Mouse (Mus musculus): ENCODE results near the gene Rps17. TPM values are rescaled to one million over a fixed set of nuclear protein-coding genes. Genes with fewer than 3 reads are reported as not detected.

Rps17 gene
- polyA plus RNA-seq, 1 experiment from 2014 or later = 1,215 TPM

DNA sequence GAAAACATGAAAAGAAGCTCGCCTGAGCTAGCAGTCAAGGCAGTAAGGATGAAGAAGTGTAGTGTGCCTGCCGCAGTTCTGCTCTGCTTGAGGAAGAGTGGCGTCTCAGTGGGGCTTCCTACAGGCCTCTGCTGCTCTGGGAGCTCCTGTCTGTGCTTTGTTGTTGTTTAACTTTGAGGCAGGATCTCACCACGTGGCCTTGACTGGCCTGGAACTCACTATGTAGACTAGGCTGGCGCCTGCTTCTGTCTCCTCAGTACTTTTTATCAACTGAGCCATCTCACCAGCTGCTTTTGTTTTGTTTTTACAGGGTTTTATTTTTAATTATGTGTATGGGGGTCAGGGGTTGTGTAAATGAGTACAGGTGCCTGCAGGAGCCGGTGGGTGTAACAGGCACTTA lies 46.8 kb downstream of the Rps17 start:
- Histone ChIP-seq H3K27me3 (ENCODE audit: control insufficient read depth, insufficient read depth, low read depth, low read length) (no peaks in the 10 kb centered on the region), H3K4me3 (ENCODE audit: low read length) (no peak overlapping the region), H3K4me1 (replicated peaks; ENCODE audit: control insufficient read depth, insufficient read depth, low read length) (0 out of 2 replicates have a peak, but pooled peaks cover 2% of the 10 kb centered on the region), H3K4me2 (ENCODE audit: low read depth, low read length) (no peak overlapping the region), H3K9ac (ENCODE audit: low read length) (no peak overlapping the region), H3K9me3 (ENCODE audit: control insufficient read depth, low read length) (no peaks in the 10 kb centered on the region), H3K36me3 (ENCODE audit: control insufficient read depth, insufficient read depth, low read length) (no peaks in the 10 kb centered on the region), H3K27ac (ENCODE audit: low read length) (no peak overlapping the region)
- ATAC-seq (ENCODE audit: low read depth) = no peak
- WGBS = 29% methylated on average over 6 of the region's 6 CpGs

DNA sequence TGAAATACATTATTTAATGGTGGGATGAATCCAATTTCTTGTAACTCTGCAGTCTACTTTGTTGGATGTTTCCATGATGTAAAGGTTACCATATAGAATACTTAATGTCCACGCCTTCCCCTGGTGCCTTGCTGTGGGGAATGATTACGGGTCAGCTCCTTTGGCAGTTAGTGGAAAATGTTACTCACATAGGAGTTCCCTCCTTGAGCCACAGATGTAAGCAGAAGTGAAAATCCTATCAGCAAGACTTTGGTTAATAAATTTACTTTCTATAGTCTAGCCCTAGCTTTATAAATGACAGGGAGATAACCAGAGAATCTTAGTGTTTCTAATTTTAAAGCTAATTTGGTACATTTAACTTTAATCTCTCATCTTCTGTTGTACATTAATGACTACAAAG lies 49.9 kb downstream of the Rps17 start:
- Histone ChIP-seq H3K27me3 (ENCODE audit: control insufficient read depth, insufficient read depth, low read depth, low read length) (no peaks in the 10 kb centered on the region), H3K4me3 (ENCODE audit: low read length) (no peak overlapping the region), H3K36me3 (ENCODE audit: control insufficient read depth, insufficient read depth, low read length) (no peaks in the 10 kb centered on the region), H3K4me1 (replicated peaks; ENCODE audit: control insufficient read depth, insufficient read depth, low read length) (0 out of 2 replicates have a peak, but pooled peaks cover 2% of the 10 kb centered on the region), H3K9ac (ENCODE audit: low read length) (no peak overlapping the region), H3K27ac (ENCODE audit: low read length) (no peak overlapping the region), H3K9me3 (ENCODE audit: control insufficient read depth, low read length) (no peaks in the 10 kb centered on the region), H3K4me2 (ENCODE audit: low read depth, low read length) (no peak overlapping the region)
- no peak for ATAC-seq (ENCODE audit: low read depth)
- WGBS = 85% methylated on average over 2 of the region's 2 CpGs

Other genes with a start within 250 kb of the Rps17 start
- gene Slc28a1, start 230.5 kb downstream of the Rps17 start, polyA plus RNA-seq (2015; fragmentation: Nextera tagmentation; extraction: Ambion mirVana) = 0.06 TPM in 1 of 2 replicates, not detected in the other
- gene Pde8a, start 131.7 kb downstream of the Rps17 start, polyA plus RNA-seq (2015; fragmentation: Nextera tagmentation; extraction: Ambion mirVana) = 2.6 and 2.9 TPM in 2 replicates
- gene Cpeb1, start 110.2 kb upstream of the Rps17 start, polyA plus RNA-seq (2015; fragmentation: Nextera tagmentation; extraction: Ambion mirVana) = 0.98 and 1.9 TPM in 2 replicates
- 0.50 and 0.82 TPM in 2 replicates for gene Ap3b2, start 148.7 kb upstream of the Rps17 start, polyA plus RNA-seq (2015; fragmentation: Nextera tagmentation; extraction: Ambion mirVana)
- gene BC048679, start 153.0 kb upstream of the Rps17 start, polyA plus RNA-seq (2015; fragmentation: Nextera tagmentation; extraction: Ambion mirVana) = not detected in 2 replicates
- gene Fsd2, start 221.7 kb upstream of the Rps17 start, polyA plus RNA-seq (2015; fragmentation: Nextera tagmentation; extraction: Ambion mirVana) = 1.8 and 2.0 TPM in 2 replicates
- gene Whamm, start 226.0 kb upstream of the Rps17 start, polyA plus RNA-seq (2015; fragmentation: Nextera tagmentation; extraction: Ambion mirVana) = 1.8 and 2.7 TPM in 2 replicates

Measured in lung, embryonic 16.5 days (tissue).